Mouse (Mus musculus) forebrain, embryonic 11.5 days (tissue): ENCODE measurements at regions not wholly inside any gene's neighbourhood (a gene's known extent, or its start where the extent isn't known, plus 50 kb on each side); places are given as distances from the start of the nearest gene placed in this dataset.

Experiments
- ATAC-seq: fragments of 200-750 bp; cut with Nextera tagmentation; replicated peaks from 2 replicates; pipeline ENCODE4 v1.8.0; 2017; ENCODE audit warnings: moderate TSS enrichment; ENCODE audit not compliant: low FRiP score
- DNase-seq: peaks from one replicate; pipeline ENCODE4 v3.0.0-alpha.2; 2017; ENCODE audit warnings: low spot score
- H3K27ac ChIP-seq: fragments of 300-500 bp; sonication (generic); 2 replicates; pipeline ENCODE4 v1.5.1; 2014; ENCODE audit warnings: low read depth, low read length
- H3K27me3 ChIP-seq: fragments of 300-500 bp; sonication (generic); 2 replicates; pipeline ENCODE4 v1.6.1; 2014; ENCODE audit warnings: mild to moderate bottlenecking, low read length, mixed read lengths; ENCODE audit not compliant: control insufficient read depth, insufficient read depth
- H3K36me3 ChIP-seq: fragments of 300-500 bp; sonication (generic); 2 replicates; pipeline ENCODE4 v1.6.1; 2014; ENCODE audit warnings: mild to moderate bottlenecking, low read length, moderate library complexity, mixed read lengths; ENCODE audit not compliant: control insufficient read depth, insufficient read depth
- H3K4me1 ChIP-seq: fragments of 300-500 bp; sonication (generic); replicated peaks from 2 replicates; pipeline ENCODE4 v1.6.1; 2014; ENCODE audit warnings: low read length, mixed read lengths; ENCODE audit not compliant: control insufficient read depth, insufficient read depth
- H3K4me2 ChIP-seq: fragments of 300-500 bp; sonication (generic); 2 replicates; pipeline ENCODE4 v1.6.1; 2014; ENCODE audit warnings: low read depth, mild to moderate bottlenecking, low read length, moderate library complexity, mixed read lengths; ENCODE audit not compliant: severe bottlenecking
- H3K4me3 ChIP-seq: fragments of 300-500 bp; sonication (generic); 2 replicates; pipeline ENCODE4 v1.5.1; 2014; ENCODE audit warnings: low read depth, low read length
- H3K9ac ChIP-seq: fragments of 300-500 bp; sonication (generic); 2 replicates; pipeline ENCODE4 v1.6.1; 2014; ENCODE audit warnings: low read length
- H3K9me3 ChIP-seq: fragments of 300-500 bp; sonication (generic); 2 replicates; pipeline ENCODE4 v1.6.1; 2016; ENCODE audit warnings: low read length, mixed read lengths; ENCODE audit not compliant: control insufficient read depth
- WGBS: fragments of 180-500 bp; shearing (Covaris S2); extraction: QIAGEN DNeasy Blood & Tissue Kit; methylation state at CpG from one replicate; pipeline ENCODE4 v1.1.7; 2014; 5-methylcytosine and 5-hydroxymethylcytosine counted together

- 91% methylated on average over 3 of the region's 3 CpGs for WGBS
- no peak overlapping the region for H3K4me3 ChIP-seq
- no peak overlapping the region for H3K4me2 ChIP-seq
- no peak overlapping the region for H3K27ac ChIP-seq
- no peak overlapping the region for H3K9ac ChIP-seq
- H3K27me3 ChIP-seq = no peaks in the 10 kb centered on the region
- ATAC-seq (no peak), DNase-seq (no peak)
- no peaks in the 10 kb centered on the region for H3K4me1 ChIP-seq
- H3K9me3 ChIP-seq = no peaks in the 10 kb centered on the region
- H3K36me3 ChIP-seq = no peaks in the 10 kb centered on the region
Measured at GRCm38 (mm10) chr13:47709323-47709722, 551.7 kb upstream of the Id4 start.

GRCm38 (mm10) chr13:47712507-47712906 lies 548.5 kb upstream of the Id4 start:
- no peak overlapping the region for H3K27ac ChIP-seq
- H3K36me3 ChIP-seq = no peaks in the 10 kb centered on the region
- H3K4me3 ChIP-seq = no peak overlapping the region
- no peaks in the 10 kb centered on the region for H3K9me3 ChIP-seq
- H3K4me2 ChIP-seq = no peak overlapping the region
- no peaks in the 10 kb centered on the region for H3K27me3 ChIP-seq
- no peak for ATAC-seq
- H3K9ac ChIP-seq = no peak overlapping the region
- DNase-seq = no peak
- H3K4me1 ChIP-seq = no peaks in the 10 kb centered on the region
- 91% methylated on average over 4 of the region's 4 CpGs for WGBS

DNA sequence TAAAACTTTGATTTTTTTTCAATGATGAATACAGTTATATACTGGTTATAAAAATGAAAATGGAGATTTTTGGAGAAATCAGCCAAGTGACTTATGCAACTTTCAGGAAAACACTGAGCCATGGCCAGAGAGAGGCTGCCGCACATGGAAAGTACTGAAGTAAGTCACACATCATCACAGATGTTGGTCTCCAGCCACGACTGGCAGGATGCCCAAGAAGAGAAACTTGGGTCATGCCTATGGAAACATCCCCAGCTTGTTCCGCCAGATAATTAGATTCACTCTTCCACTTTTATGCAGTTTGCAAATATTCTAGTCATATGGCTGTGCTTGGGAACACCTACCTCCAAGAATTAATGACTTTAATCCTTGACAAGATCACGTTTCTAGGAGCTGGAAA lies 544.8 kb upstream of the Id4 start:
- no peak overlapping the region for H3K4me3 ChIP-seq
- DNase-seq (no peak), ATAC-seq (no peak)
- 77% methylated on average over 4 of the region's 4 CpGs for WGBS
- no peaks in the 10 kb centered on the region for H3K4me1 ChIP-seq
- no peaks in the 10 kb centered on the region for H3K9me3 ChIP-seq
- H3K27me3 ChIP-seq = no peaks in the 10 kb centered on the region
- H3K27ac ChIP-seq = no peak overlapping the region
- H3K36me3 ChIP-seq = no peaks in the 10 kb centered on the region
- no peak overlapping the region for H3K4me2 ChIP-seq
- no peak overlapping the region for H3K9ac ChIP-seq

DNA sequence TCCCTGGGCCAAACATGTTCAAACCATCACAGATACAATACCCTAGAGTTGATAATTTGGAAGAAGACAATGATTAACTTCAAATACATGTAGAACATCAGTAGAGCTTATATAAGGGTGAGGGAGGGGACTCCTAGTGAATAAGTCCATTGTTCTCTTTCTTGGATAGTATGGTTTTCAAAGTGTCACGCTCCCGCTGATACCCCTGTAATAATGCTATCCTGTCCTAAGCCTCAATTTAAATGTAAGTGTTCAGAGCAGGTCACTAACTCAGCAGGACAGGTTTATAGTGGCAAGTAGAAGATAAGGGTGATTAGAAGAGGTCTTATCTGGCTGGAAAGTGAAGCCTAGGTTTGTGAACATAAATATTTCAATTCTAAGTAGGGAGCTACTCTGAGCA lies 540.4 kb upstream of the Id4 start:
- H3K36me3 ChIP-seq = no peaks in the 10 kb centered on the region
- WGBS = 94% methylated on average over 2 of the region's 2 CpGs
- H3K4me3 ChIP-seq = no peak overlapping the region
- no peak overlapping the region for H3K27ac ChIP-seq
- DNase-seq (no peak), ATAC-seq (no peak)
- H3K4me2 ChIP-seq = no peak overlapping the region
- H3K4me1 ChIP-seq = no peaks in the 10 kb centered on the region
- no peak overlapping the region for H3K9ac ChIP-seq
- H3K9me3 ChIP-seq = no peaks in the 10 kb centered on the region
- H3K27me3 ChIP-seq = no peaks in the 10 kb centered on the region

GRCm38 (mm10) chr13:47734415-47734814 lies 526.6 kb upstream of the Id4 start:
- no peak overlapping the region for H3K4me2 ChIP-seq
- H3K27ac ChIP-seq = no peak overlapping the region
- H3K9ac ChIP-seq = no peak overlapping the region
- WGBS = 69% methylated on average over 1 of the region's 1 CpGs
- no peak overlapping the region for H3K4me3 ChIP-seq
- H3K36me3 ChIP-seq = no peaks in the 10 kb centered on the region
- no peak for ATAC-seq
- DNase-seq = no peak
- H3K27me3 ChIP-seq = no peaks in the 10 kb centered on the region
- no peaks in the 10 kb centered on the region for H3K4me1 ChIP-seq
- H3K9me3 ChIP-seq = no peaks in the 10 kb centered on the region

GRCm38 (mm10) chr13:47735426-47736063 lies 525.5 kb upstream of the Id4 start:
- Histone ChIP-seq H3K4me2 (no peak overlapping the region), H3K4me1 (no peaks in the 10 kb centered on the region), H3K4me3 (no peak overlapping the region), H3K36me3 (no peaks in the 10 kb centered on the region), H3K9me3 (no peaks in the 10 kb centered on the region), H3K27ac (no peak overlapping the region), H3K27me3 (no peaks in the 10 kb centered on the region), H3K9ac (no peak overlapping the region)
- 82% methylated on average over 8 of the region's 8 CpGs for whole genome bisulfite sequencing
- no peak for DNase-seq
- no peak for ATAC-seq

- ATAC-seq = no peak
- H3K27me3 ChIP-seq = no peaks in the 10 kb centered on the region
- H3K9me3 ChIP-seq = no peaks in the 10 kb centered on the region
- no peaks in the 10 kb centered on the region for H3K36me3 ChIP-seq
- H3K27ac ChIP-seq = no peak overlapping the region
- no peak overlapping the region for H3K4me2 ChIP-seq
- H3K9ac ChIP-seq = no peak overlapping the region
- no peak overlapping the region for H3K4me3 ChIP-seq
- DNase-seq = no peak
- H3K4me1 ChIP-seq = no peaks in the 10 kb centered on the region
Measured at GRCm38 (mm10) chr13:47748906-47749305, 512.1 kb upstream of the Id4 start.

GRCm38 (mm10) chr13:47751033-47751432 lies 510.0 kb upstream of the Id4 start:
- 83% methylated on average over 2 of the region's 2 CpGs for WGBS

GRCm38 (mm10) chr13:47764802-47765597 lies 496.0 kb upstream of the Id4 start:
- DNase-seq (no peak), ATAC-seq (no peak)
- WGBS = 81% methylated on average over 16 of the region's 16 CpGs
- H3K9ac ChIP-seq = no peak overlapping the region
- H3K4me1 ChIP-seq = no peaks in the 10 kb centered on the region
- no peak overlapping the region for H3K4me2 ChIP-seq
- no peak overlapping the region for H3K27ac ChIP-seq
- no peak overlapping the region for H3K4me3 ChIP-seq
- H3K27me3 ChIP-seq = no peaks in the 10 kb centered on the region
- H3K9me3 ChIP-seq = no peaks in the 10 kb centered on the region
- no peaks in the 10 kb centered on the region for H3K36me3 ChIP-seq

More at GRCm38 (mm10) chr13:47751033-47751432, 510.0 kb upstream of the Id4 start:
- Histone ChIP-seq H3K9ac (no peak overlapping the region), H3K9me3 (no peaks in the 10 kb centered on the region), H3K4me2 (no peak overlapping the region), H3K36me3 (no peaks in the 10 kb centered on the region), H3K4me3 (no peak overlapping the region), H3K4me1 (no peaks in the 10 kb centered on the region), H3K27me3 (no peaks in the 10 kb centered on the region), H3K27ac (no peak overlapping the region)
- DNase-seq (no peak), ATAC-seq (no peak)
